Mouse (Mus musculus): ENCODE results near the gene Fry. TPM values are rescaled to one million over a fixed set of nuclear protein-coding genes. Genes with fewer than 3 reads are reported as not detected.

Fry gene
- polyA plus RNA-seq, 1 experiment from 2014 or later = 21.1 TPM

DNA sequence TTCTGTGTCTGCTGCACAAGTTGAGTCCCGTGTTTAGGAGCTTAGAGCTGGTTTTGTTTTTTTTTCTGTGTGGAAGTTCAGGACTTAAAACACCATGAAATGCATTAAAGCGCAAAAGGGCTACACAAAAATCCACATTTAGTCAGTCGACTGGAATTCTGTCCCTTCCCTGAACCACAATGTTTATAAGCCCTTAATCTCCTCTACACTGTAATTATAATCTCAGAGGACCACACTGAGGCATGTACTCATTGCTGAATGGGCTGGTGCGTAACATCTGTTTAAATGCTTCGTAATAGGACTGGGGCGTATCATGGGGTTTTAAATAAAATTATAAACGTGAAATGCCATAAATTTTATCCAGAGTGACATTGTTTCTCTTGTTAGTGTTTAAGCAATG lies 89.6 kb downstream of the Fry start:
- ATAC-seq (ENCODE audit: insufficient read depth, low FRiP score, low TSS enrichment) = no peak
- H3K4me2 ChIP-seq (ENCODE audit: low read depth) = no peak overlapping the region
- no peaks in the 10 kb centered on the region for H3K9me3 ChIP-seq (ENCODE audit: control insufficient read depth, low read length)
- no peaks in the 10 kb centered on the region for H3K27me3 ChIP-seq (ENCODE audit: control insufficient read depth, insufficient read depth, low read length)
- no peaks in the 10 kb centered on the region for H3K4me1 ChIP-seq (ENCODE audit: control insufficient read depth, insufficient read depth, low read length)
- H3K36me3 ChIP-seq (ENCODE audit: control insufficient read depth, insufficient read depth, low read length) = no peaks in the 10 kb centered on the region
- DNase-seq (ENCODE audit: low spot score) = no peak
- no peak overlapping the region for H3K9ac ChIP-seq (ENCODE audit: low read length)
- no peak overlapping the region for H3K4me3 ChIP-seq (ENCODE audit: low read depth, low read length)
- 56% methylated on average over 7 of the region's 7 CpGs for WGBS
- H3K27ac ChIP-seq (ENCODE audit: low read depth, low read length) = no peak overlapping the region

DNA sequence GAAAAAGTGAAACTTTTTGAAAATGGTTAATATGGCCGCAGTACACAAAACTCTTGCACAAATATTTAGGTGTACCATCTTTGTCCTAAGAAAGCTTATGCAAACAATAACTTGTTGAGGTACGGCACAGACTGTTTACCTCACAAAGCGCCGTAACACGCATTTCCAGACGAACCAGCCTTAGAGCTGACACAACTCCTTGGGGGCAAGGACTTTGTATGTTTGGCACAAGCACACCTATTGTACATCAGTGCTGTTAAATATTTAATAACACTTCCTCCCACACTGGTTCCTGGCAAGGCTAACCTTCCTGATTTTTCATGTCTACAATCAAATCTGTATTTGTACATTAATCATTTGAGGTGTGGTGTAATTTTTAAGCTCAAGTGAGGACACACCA lies 95.6 kb downstream of the Fry start:
- H3K27me3 ChIP-seq (ENCODE audit: control insufficient read depth, insufficient read depth, low read length) = no peaks in the 10 kb centered on the region
- ATAC-seq (ENCODE audit: insufficient read depth, low FRiP score, low TSS enrichment) (no peak), DNase-seq (ENCODE audit: low spot score) (no peak)
- H3K4me1 ChIP-seq (ENCODE audit: control insufficient read depth, insufficient read depth, low read length) = no peaks in the 10 kb centered on the region
- peaks cover 2% of the 10 kb centered on the region; the same call in 1 of the 2 replicates for H3K9me3 ChIP-seq (ENCODE audit: control insufficient read depth, low read length)
- no peak overlapping the region for H3K4me2 ChIP-seq (ENCODE audit: low read depth)
- no peak overlapping the region for H3K9ac ChIP-seq (ENCODE audit: low read length)
- 93% methylated on average over 6 of the region's 6 CpGs for WGBS
- H3K27ac ChIP-seq (ENCODE audit: low read depth, low read length) = no peak overlapping the region
- H3K4me3 ChIP-seq (ENCODE audit: low read depth, low read length) = no peak overlapping the region
- no peaks in the 10 kb centered on the region for H3K36me3 ChIP-seq (ENCODE audit: control insufficient read depth, insufficient read depth, low read length)

DNA sequence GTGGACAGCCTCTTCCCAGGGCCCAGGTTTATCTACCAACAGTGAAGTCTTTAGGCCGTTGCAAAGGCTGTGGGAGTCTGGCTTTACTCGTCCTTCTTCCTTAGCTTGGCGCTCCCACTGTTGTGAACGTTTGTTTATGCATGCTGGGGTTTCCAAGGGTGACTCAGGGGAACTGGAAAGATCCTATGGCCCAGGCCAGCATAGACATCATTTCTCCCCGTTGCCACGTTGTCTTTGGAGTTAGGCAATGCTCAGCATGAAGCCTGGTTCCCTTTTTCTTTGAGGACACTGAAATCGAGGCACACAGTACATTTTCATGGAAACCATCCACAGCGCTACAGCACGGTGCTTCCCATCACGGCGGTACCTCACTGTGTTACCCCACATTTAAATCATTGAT lies 97.6 kb downstream of the Fry start:
- Histone ChIP-seq H3K9me3 (ENCODE audit: control insufficient read depth, low read length) (peaks cover 2% of the 10 kb centered on the region; the same call in 1 of the 2 replicates), H3K4me1 (ENCODE audit: control insufficient read depth, insufficient read depth, low read length) (no peaks in the 10 kb centered on the region), H3K27ac (ENCODE audit: low read depth, low read length) (no peak overlapping the region), H3K36me3 (ENCODE audit: control insufficient read depth, insufficient read depth, low read length) (no peaks in the 10 kb centered on the region), H3K27me3 (ENCODE audit: control insufficient read depth, insufficient read depth, low read length) (no peaks in the 10 kb centered on the region), H3K4me3 (ENCODE audit: low read depth, low read length) (no peak overlapping the region), H3K4me2 (ENCODE audit: low read depth) (no peak overlapping the region), H3K9ac (ENCODE audit: low read length) (no peak overlapping the region)
- ATAC-seq (ENCODE audit: insufficient read depth, low FRiP score, low TSS enrichment) = no peak
- 67% methylated on average over 11 of the region's 11 CpGs for WGBS
- no peak for DNase-seq (ENCODE audit: low spot score)

DNA sequence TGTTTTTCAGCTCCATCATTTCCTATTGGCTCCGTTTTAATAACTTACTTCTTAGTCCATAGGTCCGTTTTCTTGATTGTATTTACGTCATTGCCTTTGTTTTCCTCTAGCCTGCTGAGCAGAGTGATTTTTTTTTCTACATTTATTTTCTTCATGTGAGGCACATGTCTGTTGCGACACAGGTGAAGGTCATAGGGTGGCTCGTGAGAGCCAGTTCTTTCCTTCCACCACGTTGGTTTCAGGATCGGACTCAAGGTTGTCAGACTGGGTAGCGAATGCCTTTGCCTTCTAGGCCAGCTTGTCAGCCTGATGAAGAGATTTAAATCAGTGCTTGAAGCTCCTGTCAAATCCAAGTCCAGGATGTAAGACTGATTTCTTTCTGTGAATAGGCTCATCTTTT lies 101.0 kb downstream of the Fry start:
- H3K27ac ChIP-seq (ENCODE audit: low read depth, low read length) = no peak overlapping the region
- no peak for DNase-seq (ENCODE audit: low spot score)
- no peaks in the 10 kb centered on the region for H3K36me3 ChIP-seq (ENCODE audit: control insufficient read depth, insufficient read depth, low read length)
- peaks cover 2% of the 10 kb centered on the region; the same call in 1 of the 2 replicates for H3K9me3 ChIP-seq (ENCODE audit: control insufficient read depth, low read length)
- WGBS = 88% methylated on average over 8 of the region's 8 CpGs
- no peak for ATAC-seq (ENCODE audit: insufficient read depth, low FRiP score, low TSS enrichment)
- H3K27me3 ChIP-seq (ENCODE audit: control insufficient read depth, insufficient read depth, low read length) = no peaks in the 10 kb centered on the region
- no peak overlapping the region for H3K4me2 ChIP-seq (ENCODE audit: low read depth)
- no peaks in the 10 kb centered on the region for H3K4me1 ChIP-seq (ENCODE audit: control insufficient read depth, insufficient read depth, low read length)
- H3K9ac ChIP-seq (ENCODE audit: low read length) = no peak overlapping the region
- no peak overlapping the region for H3K4me3 ChIP-seq (ENCODE audit: low read depth, low read length)

DNA sequence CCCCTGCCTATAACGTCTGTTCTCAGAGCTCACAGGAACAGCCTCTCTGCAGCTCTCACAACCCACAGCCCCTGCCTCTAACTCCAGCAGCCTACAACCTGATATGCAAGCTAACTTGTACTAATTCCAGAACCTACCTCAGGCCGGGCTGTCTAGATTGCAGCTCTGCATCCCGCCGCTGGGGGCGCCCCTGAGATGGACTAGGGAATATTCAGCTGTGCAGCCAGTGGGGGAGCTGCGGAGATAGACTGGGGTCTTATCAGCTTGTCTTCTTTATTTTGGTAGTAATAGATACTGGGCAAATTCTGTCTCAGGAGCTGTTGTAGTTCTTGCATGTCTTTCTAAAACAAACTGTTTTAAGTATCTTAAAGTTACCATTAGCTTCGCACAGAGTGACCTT lies 101.9 kb downstream of the Fry start:
- Histone ChIP-seq H3K4me2 (ENCODE audit: low read depth) (no peak overlapping the region), H3K27me3 (ENCODE audit: control insufficient read depth, insufficient read depth, low read length) (no peaks in the 10 kb centered on the region), H3K27ac (ENCODE audit: low read depth, low read length) (no peak overlapping the region), H3K9ac (ENCODE audit: low read length) (no peak overlapping the region), H3K4me1 (ENCODE audit: control insufficient read depth, insufficient read depth, low read length) (no peaks in the 10 kb centered on the region), H3K4me3 (ENCODE audit: low read depth, low read length) (no peak overlapping the region), H3K9me3 (ENCODE audit: control insufficient read depth, low read length) (peaks cover 2% of the 10 kb centered on the region; the same call in 1 of the 2 replicates), H3K36me3 (ENCODE audit: control insufficient read depth, insufficient read depth, low read length) (no peaks in the 10 kb centered on the region)
- no peak for ATAC-seq (ENCODE audit: insufficient read depth, low FRiP score, low TSS enrichment)
- peak; percentile 50 for DNase-seq (ENCODE audit: low spot score)
- 40% methylated on average over 7 of the region's 7 CpGs for WGBS

DNA sequence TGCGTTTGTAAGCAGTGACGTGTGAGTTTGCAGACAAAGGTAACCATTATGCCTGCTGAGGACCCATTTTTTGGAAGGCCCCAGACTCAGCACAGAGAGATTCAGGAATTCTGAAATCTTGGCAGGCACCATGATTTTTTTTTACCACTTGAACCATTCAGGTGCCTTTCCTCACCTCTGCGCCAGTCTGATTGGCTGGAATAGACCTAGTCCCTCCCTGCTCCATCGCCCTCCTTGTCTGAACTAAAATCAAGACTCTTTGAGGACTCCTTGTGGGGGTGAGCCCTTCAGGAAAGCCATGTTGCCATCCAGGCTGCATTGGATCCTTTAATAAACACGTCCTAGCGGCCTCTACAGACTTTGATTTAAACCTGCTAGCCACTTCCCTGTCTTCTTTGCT lies 103.4 kb downstream of the Fry start:
- Histone ChIP-seq H3K4me3 (ENCODE audit: low read depth, low read length) (no peak overlapping the region), H3K4me1 (ENCODE audit: control insufficient read depth, insufficient read depth, low read length) (no peaks in the 10 kb centered on the region), H3K27me3 (ENCODE audit: control insufficient read depth, insufficient read depth, low read length) (no peaks in the 10 kb centered on the region), H3K4me2 (ENCODE audit: low read depth) (no peak overlapping the region), H3K36me3 (ENCODE audit: control insufficient read depth, insufficient read depth, low read length) (no peaks in the 10 kb centered on the region), H3K9ac (ENCODE audit: low read length) (no peak overlapping the region), H3K27ac (ENCODE audit: low read depth, low read length) (no peak overlapping the region), H3K9me3 (ENCODE audit: control insufficient read depth, low read length) (peaks cover 2% of the 10 kb centered on the region; the same call in 1 of the 2 replicates)
- WGBS = 92% methylated on average over 6 of the region's 6 CpGs
- DNase-seq (ENCODE audit: low spot score) (no peak), ATAC-seq (ENCODE audit: insufficient read depth, low FRiP score, low TSS enrichment) (no peak)

DNA sequence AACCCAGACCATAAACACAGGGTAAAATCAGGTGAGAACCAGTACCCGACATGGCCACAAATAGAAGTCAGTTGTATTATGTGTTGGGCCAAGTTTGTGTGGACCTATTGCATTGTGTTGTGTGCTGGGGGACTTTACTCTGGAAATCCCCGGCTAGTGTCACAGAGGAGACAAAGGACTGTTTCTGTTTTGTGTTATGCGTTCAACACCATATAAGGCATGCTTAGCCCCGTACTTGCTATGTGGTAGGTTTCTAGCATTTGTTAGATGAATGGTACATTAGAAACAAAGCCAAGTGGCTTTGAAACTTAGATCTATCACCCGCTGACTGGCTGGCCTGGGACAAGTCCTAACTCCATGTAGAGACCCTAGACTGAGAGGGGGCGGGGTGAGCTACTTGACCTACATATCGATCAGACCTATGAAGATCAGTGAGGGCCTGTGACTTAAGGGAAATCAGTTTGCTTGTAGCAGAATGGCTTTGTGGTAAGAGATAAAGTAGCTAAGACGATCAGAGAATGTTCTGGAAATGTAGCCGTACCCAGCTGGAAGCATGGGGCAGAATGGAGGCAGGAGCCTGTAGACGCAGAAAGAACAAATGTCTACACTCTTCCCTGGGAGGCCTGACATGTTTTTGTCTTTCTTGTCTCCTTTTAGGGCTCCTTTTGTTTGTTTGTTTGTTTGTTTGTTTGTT lies 105.2 kb downstream of the Fry start:
- no peak overlapping the region for H3K9ac ChIP-seq (ENCODE audit: low read length)
- H3K4me2 ChIP-seq (ENCODE audit: low read depth) = no peak overlapping the region
- no peaks in the 10 kb centered on the region for H3K9me3 ChIP-seq (ENCODE audit: control insufficient read depth, low read length)
- no peaks in the 10 kb centered on the region for H3K4me1 ChIP-seq (ENCODE audit: control insufficient read depth, insufficient read depth, low read length)
- H3K27ac ChIP-seq (ENCODE audit: low read depth, low read length) = no peak overlapping the region
- WGBS = 92% methylated on average over 10 of the region's 10 CpGs
- H3K4me3 ChIP-seq (ENCODE audit: low read depth, low read length) = no peak overlapping the region
- no peaks in the 10 kb centered on the region for H3K27me3 ChIP-seq (ENCODE audit: control insufficient read depth, insufficient read depth, low read length)
- ATAC-seq (ENCODE audit: insufficient read depth, low FRiP score, low TSS enrichment) (no peak), DNase-seq (ENCODE audit: low spot score) (no peak)
- H3K36me3 ChIP-seq (ENCODE audit: control insufficient read depth, insufficient read depth, low read length) = no peaks in the 10 kb centered on the region

DNA sequence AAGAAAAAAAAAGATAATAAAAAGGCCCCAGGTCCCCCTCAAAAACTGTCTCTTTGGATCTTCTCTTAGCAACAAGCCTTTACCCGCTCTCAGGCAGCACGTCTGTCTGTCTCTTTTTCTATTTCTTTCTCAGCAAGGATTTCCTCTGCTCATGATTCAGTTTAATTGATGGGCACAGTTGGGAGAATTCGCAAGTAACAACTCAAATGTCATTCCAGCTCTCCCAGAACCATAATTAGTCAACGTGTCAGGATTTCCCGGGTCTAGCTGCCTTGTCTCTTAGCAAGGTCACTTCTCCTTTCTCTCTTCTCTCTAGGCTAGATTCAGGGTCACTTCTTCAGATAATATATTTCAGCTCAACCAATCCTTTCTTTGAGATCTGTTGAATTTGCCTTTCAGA lies 110.6 kb downstream of the Fry start:
- DNase-seq (ENCODE audit: low spot score) = no peak

DNA sequence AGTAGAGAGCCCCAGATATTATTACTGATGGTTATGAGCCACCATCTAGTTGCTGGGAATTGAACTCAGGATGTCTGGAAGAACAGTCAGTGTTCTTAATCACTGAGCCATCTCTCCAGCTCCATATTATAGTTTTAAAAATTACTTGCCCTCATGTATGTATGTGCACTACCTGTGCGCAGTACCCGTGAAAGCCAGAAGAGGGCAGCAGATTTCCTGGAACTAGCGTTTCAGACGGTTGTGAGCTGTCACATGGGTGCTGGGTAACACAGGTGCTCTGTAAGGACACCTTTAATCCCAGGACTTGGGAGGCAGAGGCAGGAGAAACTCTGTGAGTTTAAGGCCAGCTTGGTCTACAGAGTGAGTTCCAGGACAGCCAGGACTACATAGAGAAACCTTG lies 111.3 kb downstream of the Fry start:
- 93% methylated on average over 4 of the region's 4 CpGs for WGBS
- no peak for ATAC-seq (ENCODE audit: insufficient read depth, low FRiP score, low TSS enrichment)
- DNase-seq (ENCODE audit: low spot score) = no peak

More for the DNA sequence above, 110.6 kb downstream of the Fry start:
- Histone ChIP-seq H3K36me3 (ENCODE audit: control insufficient read depth, insufficient read depth, low read length) (no peaks in the 10 kb centered on the region), H3K4me2 (ENCODE audit: low read depth) (no peak overlapping the region), H3K27me3 (ENCODE audit: control insufficient read depth, insufficient read depth, low read length) (no peaks in the 10 kb centered on the region), H3K4me3 (ENCODE audit: low read depth, low read length) (no peak overlapping the region), H3K9me3 (ENCODE audit: control insufficient read depth, low read length) (no peaks in the 10 kb centered on the region), H3K9ac (ENCODE audit: low read length) (no peak overlapping the region), H3K27ac (ENCODE audit: low read depth, low read length) (no peak overlapping the region), H3K4me1 (ENCODE audit: control insufficient read depth, insufficient read depth, low read length) (no peaks in the 10 kb centered on the region)
- no peak for ATAC-seq (ENCODE audit: insufficient read depth, low FRiP score, low TSS enrichment)
- WGBS = 52% methylated on average over 5 of the region's 5 CpGs

More for the DNA sequence above, 111.3 kb downstream of the Fry start:
- no peak overlapping the region for H3K4me2 ChIP-seq (ENCODE audit: low read depth)
- no peak overlapping the region for H3K4me3 ChIP-seq (ENCODE audit: low read depth, low read length)
- H3K27me3 ChIP-seq (ENCODE audit: control insufficient read depth, insufficient read depth, low read length) = no peaks in the 10 kb centered on the region
- H3K9me3 ChIP-seq (ENCODE audit: control insufficient read depth, low read length) = no peaks in the 10 kb centered on the region
- no peaks in the 10 kb centered on the region for H3K36me3 ChIP-seq (ENCODE audit: control insufficient read depth, insufficient read depth, low read length)
- H3K27ac ChIP-seq (ENCODE audit: low read depth, low read length) = no peak overlapping the region
- H3K9ac ChIP-seq (ENCODE audit: low read length) = no peak overlapping the region
- H3K4me1 ChIP-seq (ENCODE audit: control insufficient read depth, insufficient read depth, low read length) = no peaks in the 10 kb centered on the region
